Mouse (Mus musculus) cerebellum, adult 2 months (tissue): ENCODE measurements around the gene Olfr221.

Source experiments
- CTCF ChIP-seq: fragments of 200-500 bp; IDR thresholded peaks from 2 replicates; pipeline ENCODE4 v1.5.1; 2011; ENCODE audit warnings: low read depth, mild to moderate bottlenecking, control low read depth, low read length, moderate library complexity, borderline replicate concordance; ENCODE audit not compliant: insufficient read depth
- POLR2A ChIP-seq: fragments of 200-500 bp; IDR thresholded peaks from 2 replicates; pipeline ENCODE4 v1.6.1; 2011; ENCODE audit warnings: low read length, control low read depth, borderline replicate concordance; ENCODE audit not compliant: insufficient read depth

DNA sequence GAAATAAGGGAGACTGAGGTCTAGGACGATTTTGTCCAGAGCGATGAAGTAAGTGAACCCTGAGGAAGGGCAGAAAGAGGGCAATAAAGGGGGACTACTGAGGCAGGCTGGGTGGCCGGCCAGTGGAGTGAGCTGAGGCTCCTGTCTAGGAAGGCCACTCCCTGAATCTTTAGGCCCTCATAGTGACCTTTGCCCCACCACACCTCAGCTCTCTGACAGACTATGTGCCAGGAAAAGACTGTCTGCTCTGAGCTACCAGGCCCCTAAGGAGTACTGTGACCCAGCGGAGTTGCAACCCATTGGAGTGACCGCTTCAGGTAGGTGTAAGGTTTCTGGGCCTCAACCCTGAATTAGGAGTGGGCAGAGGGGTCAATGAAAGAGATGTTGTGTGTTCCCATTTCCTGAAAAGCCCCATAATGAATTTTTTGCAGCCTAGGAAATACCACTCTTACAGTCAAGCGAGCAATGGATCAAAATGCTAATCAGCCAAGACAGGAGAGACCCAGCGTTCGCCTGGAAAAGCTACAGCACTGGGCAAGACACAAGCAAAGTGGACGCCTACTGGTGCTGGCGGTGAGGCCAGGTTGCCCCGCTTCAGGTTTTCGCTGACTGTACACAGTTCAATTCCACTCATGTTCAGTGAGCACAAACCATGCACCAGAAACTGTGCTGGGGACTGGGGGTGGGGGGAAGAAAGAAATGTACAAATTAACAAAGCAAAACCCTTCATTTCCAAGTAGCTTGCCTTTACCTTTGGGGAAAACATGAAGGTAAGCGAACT, 25.4 kb downstream of the Olfr221 start:
- no peak for TF ChIP-seq CTCF
- TF ChIP-seq POLR2A, result no peak
